Mouse (Mus musculus) urinary bladder, postnatal 14 days (tissue): ENCODE data around the gene Pomt2.
"Not testable (repeated sequence)": the region's sequence is repeated elsewhere in the genome, so short reads cannot be mapped to it uniquely, and the experiment has no call there.

Source experiments
- DNase-seq: peaks from one replicate; pipeline ENCODE4 v3.0.0; 2021; ENCODE audit warnings: low spot score

Pomt2 gene

DNA sequence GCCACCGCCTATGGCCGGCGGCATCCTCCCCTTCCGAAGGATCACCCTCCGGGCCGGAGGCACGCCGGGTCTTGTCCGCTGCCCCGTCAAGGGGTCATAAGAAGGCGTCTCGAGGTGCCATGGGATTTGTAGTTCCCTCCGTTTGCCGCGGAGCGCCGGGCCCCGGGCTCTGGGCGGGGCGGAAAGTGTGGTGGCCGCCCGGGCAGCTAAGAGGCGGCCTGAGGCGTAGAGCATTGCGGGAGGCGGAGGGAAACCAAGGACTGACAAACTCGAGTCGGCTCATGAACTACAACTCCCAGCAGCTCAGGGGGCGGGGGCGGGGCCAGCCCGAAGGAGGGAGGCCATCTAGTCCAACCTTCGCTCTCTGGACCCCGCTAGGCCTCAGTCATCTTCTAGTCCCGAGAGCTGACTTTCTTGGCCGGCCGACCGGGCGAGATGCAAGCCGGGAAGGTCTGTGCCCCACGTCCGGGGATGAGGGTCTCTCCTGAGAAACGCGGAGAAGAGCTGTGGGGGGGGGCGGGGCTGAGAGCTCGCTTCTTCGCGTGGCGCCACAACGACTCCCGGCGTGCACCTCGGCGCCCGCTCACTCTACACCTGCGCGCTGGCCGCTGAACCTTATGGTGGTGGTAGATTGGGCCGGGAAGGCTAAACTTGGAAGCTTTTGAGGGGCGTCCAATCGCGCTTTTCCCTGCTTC is at the start of gene Pomt2:
Pomt2 (minus strand) TSS at position 574 of the 695 bp plus-strand sequence.
- peak; percentile 94 for DNase-seq

DNA sequence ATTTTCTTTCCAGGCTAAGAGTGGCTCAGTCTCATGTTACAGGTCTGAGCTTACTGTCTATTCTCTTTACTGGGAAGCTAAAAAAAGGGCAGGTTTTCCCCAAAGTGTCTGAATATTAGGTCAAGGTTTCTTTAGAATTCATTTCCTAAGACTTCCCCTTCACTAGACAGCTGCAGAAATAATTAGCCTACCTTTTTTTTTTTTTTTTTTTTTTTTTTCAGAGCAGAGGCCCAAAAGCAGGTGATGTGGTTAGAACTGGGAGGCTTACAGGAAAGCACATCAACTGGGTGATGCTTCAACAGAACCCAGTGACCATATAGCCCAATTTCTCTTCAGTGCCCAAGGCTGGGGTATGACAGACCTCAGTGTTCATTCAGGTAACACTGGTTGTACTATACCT is 48.5 kb upstream of the Pomt2 start:
- DNase-seq: no peak

DNA sequence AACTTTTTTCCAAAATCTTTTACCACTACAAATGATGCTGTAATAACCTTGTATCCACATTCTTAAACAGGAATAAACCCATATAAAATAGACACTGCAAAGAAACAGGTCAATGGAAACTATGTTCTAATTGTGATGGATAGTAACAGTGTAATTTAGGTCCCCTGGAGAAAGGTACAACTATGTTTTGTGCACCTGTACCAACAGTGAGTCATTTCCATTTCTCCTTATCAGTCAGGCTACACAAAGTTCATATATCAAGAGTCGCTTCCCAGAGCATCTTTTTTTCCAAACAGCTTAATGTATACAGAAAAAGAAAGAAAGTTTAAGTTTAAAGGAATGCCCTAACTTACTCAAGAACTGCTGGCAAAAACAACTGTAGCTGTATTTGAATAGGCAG is 47.3 kb upstream of the Pomt2 start:
- no peak for DNase-seq

DNA sequence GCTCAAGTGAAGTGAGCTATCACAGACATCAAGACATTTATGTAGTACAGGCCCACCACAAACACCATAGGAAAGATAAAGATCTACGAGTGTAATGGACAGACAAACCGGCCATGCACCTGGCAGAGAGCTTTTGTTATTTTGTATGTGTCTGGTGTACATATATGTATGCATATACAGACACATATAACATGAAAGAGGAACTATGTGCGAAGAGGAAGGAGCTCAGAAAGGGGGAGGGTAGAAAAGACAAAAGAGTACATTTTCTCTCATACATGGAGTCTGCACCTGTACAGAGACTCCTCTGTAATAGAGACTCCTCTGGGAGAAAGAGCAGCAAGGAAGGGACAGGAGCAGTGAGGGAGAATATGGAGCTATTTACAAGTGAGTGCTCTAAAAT is 45.2 kb upstream of the Pomt2 start:
- DNase-seq: no peak

DNA sequence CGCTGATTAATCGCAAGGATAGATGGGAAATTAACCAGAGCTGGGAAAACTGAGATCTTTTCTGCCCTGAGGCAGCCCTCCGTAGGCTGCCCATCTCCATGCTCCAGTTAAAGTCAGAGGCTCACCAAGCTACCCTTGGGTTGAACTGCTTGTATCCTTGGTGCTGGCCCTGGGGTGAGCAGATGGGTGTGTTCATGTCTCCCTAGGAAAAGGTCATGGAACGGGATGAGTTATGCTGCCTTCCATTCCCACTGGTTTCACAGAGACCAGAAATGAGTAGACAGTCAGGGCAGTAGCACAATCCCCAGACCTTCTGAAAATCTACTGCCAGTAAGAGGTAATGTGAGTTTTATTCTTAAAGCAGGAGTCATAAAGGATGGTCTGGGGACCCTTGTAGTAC is 29.9 kb upstream of the Pomt2 start:
- no peak for DNase-seq

DNA sequence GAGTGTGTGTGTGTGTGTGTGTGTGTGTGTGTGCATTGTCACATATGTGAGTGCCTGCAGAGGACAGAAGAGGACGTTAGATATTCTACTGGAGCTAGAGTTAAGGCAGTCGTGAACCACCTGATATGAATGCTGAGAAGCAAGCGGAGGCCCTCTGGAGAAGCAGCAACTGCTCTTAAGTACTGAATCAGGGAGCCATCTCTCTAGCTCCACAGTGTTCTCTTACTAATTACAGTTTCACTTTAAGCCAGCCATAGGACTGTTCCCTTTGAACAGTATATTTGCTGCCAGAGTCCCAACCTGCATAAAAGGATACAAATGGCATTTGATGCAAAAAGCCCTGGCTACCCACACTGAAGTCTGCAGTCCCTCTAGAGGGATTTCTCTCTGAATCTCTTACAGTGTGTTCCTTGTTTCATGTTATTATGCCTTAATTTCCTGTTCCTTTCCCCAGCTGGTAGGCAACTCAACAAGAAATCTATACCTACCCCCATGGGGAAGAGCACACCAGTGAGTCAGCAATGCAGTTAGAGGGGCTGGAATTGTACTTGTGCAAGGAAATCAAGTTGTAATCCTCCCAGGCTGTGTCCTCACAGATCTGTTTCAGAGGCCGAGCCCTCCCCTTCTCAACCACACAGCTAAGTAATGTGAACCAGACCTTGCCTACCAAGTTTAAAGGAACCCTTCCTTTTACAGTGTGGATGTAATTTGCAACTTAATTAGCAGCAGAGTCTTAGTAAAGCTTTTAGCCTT is 27.6 kb upstream of the Pomt2 start:
- DNase-seq: no peak

DNA sequence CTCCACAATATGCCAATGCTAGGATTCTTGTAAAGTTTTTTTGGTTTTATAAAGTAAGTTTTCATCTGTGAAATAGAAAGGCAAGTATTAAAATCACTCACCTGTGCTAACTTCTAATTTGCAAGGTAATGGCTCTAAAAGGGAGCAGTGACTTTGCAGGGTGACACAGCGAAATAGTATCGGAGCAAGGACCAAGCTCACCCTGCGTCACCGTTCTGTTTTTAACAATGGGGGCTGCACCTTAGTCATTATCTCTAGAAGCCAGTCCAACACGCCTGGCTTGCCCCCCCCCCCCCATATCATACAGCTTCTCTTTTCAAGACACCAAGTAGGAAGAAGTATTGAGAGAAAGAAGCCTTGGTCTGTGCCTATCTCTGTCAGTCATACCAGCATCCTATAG is 13.0 kb upstream of the Pomt2 start:
- DNase-seq: no peak

DNA sequence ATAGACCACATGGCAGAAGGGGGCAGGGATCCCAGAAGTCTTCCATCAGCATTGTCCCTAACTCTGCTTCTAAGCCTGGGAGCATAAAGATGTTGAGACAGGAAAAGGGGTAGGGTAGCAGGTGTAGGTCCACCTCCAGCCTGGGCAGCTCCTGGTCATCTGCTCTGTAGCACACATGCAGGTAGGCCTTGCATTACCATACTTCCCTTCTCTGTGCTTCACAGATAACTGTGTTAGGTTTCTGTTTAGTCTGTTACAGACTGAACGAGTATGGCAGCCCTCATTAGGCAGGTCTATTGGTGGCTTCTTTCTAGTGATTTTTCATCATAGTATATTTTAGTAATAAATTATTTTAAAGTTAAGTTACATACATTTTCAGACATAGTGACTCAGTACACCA is 12.5 kb upstream of the Pomt2 start:
- DNase-seq: no peak

DNA sequence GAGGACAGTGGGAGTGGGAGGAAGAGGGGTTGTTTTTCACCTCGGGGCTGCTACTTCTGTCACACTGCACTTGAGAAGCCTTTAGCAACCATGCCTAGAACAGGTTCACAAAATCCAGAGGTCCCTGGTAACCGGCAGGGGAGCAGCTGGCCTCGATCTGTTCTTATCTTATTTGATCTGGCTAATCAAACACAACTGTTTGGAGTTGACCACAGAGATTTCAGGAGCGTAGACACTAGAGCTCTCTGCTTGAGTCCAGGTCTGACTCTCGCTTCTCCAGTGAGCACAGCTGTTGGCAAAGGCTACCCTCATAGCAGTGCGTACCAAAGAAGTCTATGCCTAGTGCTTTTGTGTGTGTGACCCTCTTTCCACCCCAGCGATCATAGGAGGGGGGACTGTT is 10.3 kb upstream of the Pomt2 start:
- DNase-seq: no peak

DNA sequence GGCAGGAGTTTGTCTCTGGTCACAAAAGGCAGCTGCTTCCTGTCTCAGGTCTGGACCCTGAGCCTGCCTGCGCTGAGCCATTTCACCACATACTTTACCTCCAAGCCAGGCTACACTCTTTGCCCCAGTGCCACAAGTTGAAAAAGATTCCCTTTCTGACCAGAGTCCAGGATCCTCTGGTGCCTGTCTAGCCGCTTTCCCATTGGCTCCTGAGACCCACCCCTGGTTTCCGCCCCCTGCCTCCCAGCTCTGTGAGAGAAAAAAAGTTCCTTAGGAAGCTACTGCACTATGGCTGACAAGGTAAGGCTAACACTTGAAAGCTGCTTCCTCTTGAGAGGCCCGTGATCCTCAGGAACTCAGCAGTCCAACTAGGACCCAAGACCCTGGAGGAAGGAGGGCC is 9.6 kb upstream of the Pomt2 start:
- no peak for DNase-seq

DNA sequence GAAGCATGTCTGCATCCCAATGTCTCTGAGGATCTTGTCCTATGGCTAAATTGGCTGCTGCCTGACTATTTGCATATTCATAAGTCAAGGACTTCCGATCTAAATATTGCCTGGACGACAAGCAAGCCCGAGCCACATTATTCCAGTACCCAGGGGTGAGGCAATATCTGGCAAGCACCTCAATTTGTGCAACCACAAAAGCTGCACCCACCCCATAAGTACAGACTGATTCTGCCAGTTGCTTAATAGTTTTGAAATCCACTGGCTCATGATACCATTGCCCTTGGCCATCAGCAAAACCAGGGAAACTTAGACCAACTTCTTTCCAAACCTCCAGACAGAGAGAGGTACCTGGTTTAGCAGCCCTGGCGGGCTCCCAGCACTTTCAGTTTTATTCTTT is 6.7 kb upstream of the Pomt2 start:
- DNase-seq: not testable (repeated sequence)

DNA sequence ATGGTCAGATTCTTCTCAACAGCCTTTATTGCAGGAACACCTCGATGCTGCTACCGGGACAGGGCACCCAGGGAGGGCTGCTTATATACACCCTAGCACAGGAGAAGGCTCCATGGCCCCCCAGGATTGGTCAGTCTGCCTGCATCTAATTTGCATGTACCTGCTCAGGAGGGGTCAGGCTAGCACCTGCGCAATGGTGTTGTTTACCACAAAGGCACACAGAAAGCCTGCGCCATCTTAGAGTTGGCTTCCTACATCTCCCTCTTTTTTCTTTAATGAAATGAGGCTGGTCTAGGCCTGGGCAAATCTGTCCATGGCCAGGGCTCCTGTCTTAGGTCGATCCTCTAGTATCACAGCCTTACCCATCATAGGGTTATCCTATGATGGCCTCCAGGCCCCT is 1.7 kb upstream of the Pomt2 start:
- DNase-seq: no peak

DNA sequence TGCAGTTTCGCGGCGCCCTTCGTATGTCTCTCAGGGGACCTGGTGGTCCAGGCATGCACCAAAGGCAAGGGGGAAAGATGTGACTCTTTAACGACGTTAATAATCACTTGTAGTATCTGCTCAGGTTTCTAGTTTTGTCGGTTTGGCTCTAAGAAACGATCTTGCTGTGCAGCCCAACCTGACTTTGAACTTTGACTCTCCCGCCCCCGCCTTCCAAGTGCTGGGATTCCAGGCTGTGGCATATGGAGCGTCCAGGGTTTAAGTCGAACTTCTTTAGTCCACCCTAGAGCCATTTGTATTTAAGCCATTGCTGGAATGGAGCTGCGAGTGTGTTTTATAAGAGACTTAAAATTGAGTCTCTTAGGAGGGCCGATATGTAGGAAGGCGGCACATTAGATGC is 368 bp upstream of the Pomt2 start:
- DNase-seq: no peak

DNA sequence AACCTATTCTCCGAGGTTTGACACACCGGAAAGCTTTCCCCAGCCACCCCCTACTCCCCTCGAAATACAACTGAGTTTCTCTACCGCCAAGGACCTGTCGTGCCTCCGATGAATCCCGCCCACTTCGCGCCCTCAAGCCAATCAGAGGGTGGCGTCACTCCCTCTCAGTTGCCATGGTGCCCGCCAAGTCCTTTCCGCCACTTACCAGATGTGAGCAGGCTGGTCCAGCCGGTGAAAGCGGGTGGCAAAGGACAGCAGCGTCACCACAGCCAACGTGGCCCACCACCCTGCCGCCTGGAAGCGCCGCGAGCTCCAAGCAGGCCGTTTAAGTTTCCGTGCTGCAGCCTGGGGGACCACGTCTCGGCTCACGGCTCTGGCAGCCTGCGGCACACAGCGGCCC is 802 bp downstream of the Pomt2 start, which contains the start of gene Gstz1:
Gstz1 (plus strand) TSS at position 200 of the 400 bp plus-strand sequence.
- peak; percentile 89 for DNase-seq

DNA sequence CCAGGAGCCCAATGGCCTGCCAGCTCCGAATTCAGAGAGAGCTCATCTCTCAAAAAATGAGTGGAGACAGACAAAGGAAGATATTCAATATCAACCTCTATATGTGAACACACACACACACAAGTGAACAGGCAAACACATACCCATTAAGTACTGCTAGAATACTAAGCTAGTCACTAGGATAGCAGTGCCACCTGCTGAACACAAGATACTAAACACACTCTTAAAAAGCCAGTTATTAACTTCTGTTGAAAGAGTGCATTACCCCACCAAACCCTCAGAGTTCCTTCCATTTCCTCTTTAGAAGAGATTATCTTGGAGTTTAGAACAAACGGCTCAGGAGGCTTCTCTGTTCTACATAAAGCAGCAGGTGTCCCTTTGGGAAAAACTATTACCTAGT is 5.6 kb downstream of the Pomt2 start:
- no peak for DNase-seq

DNA sequence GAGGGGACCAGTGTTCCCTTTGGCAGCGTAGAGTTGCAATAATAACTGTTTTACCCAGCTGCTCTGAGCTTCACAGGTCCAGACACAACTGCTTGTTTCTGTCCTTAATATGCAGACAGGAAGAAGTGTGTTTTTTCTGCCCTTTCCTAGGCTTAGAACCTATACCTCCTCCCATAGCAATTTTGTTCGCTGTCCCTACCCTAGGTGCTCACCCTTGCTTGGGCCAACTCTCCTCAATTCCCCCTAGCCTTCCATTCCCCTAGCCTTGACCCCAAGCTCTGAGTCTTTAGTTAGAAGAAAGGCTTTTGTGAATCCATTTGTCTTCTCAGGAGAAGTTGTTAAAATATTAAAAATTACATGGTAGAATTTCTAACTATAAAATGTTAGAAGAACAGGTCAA is 9.0 kb downstream of the Pomt2 start:
- no peak for DNase-seq

DNA sequence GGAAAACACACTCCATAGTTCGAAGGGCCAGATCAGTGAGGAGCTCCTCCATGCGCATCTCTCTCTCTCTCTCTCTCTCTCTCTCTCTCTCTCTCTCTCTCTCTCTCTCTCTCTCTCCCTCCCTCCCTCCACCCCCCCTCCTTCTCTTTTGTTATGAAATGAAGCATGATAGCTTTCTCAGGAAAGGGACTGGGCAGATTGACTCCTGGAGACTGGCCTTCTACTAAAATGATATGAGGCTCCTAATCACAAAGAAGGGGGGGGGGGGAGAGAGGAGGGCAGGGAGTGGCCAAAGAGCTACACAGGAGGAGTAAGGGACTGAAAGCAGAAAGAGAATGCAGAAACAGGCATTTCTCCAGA is 9.4 kb downstream of the Pomt2 start:
- no peak for DNase-seq

DNA sequence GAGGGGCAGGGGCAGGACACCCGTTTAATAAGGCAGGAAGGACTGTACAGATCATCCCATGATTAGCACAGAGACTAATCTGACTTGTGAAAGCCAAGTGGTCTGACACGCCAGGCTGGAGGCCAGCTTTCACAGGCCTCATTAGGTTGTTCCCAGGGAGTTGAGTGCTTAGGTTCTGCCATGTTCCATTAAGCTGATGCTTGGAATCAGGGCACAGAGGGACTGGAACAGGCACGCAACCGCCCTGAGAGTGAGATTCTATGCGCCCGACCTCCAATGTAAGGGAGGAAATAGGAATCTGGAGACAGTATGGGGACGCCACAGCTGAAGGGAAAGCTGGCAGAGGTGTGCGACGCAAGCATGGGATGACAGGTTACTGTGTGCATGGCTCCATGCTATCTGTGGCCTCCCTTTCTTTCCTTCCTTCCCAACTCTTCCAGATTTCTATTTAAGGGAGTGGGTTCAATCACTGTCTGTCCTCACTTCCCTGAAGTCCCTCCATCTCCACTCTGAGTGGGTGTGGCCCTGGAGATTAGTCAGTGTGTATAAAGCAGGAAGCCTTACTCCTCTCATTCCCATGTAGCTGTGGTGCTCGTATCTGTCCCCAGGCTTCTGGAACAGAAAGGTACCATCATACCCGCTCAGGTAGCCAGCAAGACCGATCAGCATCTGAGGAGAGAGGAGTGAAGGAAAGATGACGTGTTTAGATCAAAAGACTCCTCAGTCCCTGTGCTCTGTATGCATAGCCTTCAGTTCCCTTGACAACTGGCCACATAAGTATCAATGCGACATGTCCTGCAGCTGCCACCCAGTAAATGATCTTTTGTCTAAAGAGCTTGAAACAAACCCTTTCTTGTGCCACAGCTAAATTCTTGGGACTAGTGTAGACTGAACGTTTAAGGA is 10.1 kb downstream of the Pomt2 start:
- DNase-seq: no peak

DNA sequence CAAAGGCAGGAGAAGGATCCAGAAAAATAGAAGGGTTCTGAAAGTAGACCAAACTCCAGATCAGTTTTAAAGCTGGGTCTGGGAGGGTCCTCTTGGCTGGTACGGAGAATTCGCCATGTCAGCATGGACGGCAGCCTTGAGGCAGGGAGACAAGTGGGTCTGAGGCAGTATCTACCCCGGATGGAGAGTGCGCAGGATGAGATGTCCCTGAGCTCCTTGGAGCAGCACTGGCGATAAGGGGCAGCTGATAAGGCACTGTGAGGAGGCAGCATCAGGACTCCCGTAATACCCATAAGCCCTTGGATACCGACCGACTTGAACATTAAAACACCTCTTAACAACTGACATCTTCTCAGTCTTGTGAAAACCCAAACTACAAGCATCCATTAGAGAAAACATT is 15.0 kb downstream of the Pomt2 start:
- no peak for DNase-seq

DNA sequence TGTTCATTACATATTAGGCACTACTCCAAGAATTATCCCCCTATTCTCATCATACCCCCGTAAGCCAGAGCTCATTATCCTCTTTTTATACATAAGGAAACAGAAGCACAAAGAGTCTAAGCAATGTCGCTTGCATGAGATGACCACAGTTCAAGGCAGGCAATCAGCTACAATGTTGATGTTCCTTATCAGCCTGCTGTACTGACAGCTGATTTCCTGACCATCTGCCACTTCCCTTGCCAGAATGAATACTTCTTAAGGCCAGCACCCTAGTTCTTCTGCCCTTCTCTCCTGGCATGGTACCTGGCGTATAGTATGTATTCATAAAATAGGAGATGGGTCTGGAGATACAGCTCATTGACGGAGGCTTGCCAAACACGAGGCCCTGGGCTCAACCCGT is 15.6 kb downstream of the Pomt2 start:
- no peak for DNase-seq

DNA sequence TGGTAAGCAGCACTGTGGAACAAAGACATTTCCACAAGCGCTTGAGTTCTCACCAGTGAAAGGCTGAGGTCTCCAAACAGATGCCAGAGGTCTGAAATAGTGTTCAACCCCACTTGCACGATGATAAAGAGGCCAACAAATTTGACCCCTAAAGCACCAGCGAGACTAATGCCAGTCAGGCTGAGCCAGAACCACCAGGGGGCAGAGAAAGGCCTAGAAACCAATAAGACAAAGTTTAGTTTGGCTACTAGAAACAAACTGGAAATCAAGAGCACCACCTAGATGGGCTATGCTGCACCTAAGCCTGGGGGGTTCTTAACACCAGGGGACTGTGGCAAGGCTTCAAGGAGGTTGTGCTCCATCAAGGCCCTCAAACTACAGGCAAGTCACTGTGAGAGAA is 16.1 kb downstream of the Pomt2 start:
- DNase-seq: peak; percentile 16

DNA sequence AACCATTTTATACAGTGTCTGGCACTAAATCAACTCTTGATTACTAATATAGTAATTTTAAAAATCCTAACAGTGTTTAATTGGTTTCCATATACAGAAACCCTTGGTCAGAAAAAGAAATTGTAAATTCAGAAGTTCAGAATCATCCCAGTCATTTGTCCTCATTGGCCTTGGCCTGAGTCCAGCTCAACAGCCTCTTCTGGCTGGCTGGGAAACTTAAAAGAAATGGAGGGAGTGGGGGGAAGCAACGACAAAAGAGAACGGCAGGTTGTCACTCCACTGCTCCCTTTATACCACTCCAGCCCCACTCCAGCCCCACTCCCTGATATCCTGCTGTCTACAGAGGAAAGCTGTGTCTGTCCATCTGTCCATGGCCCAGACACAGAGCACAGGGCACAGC is 16.6 kb downstream of the Pomt2 start:
- DNase-seq: no peak

DNA sequence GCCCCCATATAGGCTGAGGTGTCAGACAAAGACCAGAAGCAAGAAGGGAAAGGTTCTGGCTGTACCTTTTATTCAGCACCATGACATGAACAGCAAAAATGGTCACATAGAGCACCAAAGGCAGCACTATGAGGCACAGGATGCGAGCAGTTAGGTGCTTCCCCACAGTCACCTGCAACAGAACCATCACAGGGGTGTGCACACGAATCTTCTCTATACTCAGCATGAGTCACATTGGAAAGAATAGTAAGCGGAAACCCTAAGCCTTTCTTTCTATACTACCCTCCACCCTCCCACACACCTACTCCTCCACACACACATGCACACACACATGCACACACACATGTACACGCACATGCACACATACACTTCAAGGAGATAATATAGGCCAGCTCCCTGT is 17.5 kb downstream of the Pomt2 start:
- DNase-seq: no peak
